Mouse (Mus musculus) 416B (cell line): ENCODE measurements around the gene Zbtb43.

ENCODE experiments used
- DNase-seq: peaks from one replicate; pipeline ENCODE4 v3.0.0; 2011; ENCODE audit warnings: low read depth

Zbtb43 gene

GRCm38 (mm10) chr2:33430081-33430770, 38.1 kb downstream of the Zbtb43 start:
- DNase-seq, result peak; percentile 70

- DNase-seq, result peak; percentile 78
Observed at GRCm38 (mm10) chr2:33429339-33429738, 39.0 kb downstream of the Zbtb43 start.

- DNase-seq, result no peak
Observed at GRCm38 (mm10) chr2:33426640-33427398, 41.5 kb downstream of the Zbtb43 start.

GRCm38 (mm10) chr2:33417454-33417853, 50.9 kb downstream of the Zbtb43 start:
- no peak for DNase-seq

GRCm38 (mm10) chr2:33414019-33414418, 54.3 kb downstream of the Zbtb43 start:
- no peak for DNase-seq

- DNase-seq, result no peak
Observed at GRCm38 (mm10) chr2:33412111-33412510, 56.2 kb downstream of the Zbtb43 start.

- DNase-seq, result peak; percentile 88
Observed at GRCm38 (mm10) chr2:33403511-33404003, 64.8 kb downstream of the Zbtb43 start.

GRCm38 (mm10) chr2:33402638-33403037, 65.7 kb downstream of the Zbtb43 start:
- DNase-seq, result no peak

- peak; percentile 78 for DNase-seq
Observed at GRCm38 (mm10) chr2:33402236-33402635, 66.1 kb downstream of the Zbtb43 start.

- peak; percentile 35 for DNase-seq
Observed at GRCm38 (mm10) chr2:33401217-33401616, 67.1 kb downstream of the Zbtb43 start.

GRCm38 (mm10) chr2:33400541-33400940, 67.8 kb downstream of the Zbtb43 start:
- DNase-seq, result no peak
